Mouse (Mus musculus): ENCODE measurements around the gene BC055324.

GRCm38 (mm10) chr1:164027416-164027815 lies 32.8 kb upstream of the BC055324 start:
- TF ChIP-seq CTCF (IDR thresholded peaks at IDR 0.05; ENCODE audit: borderline replicate concordance, insufficient read depth, low read length) (no peak), POLR2A (IDR thresholded peaks at IDR 0.05; ENCODE audit: low read depth, low read length) (no peak)

Measured in embryonic fibroblast, embryonic 13.5 days (primary cell).